Mouse (Mus musculus) hindbrain, embryonic 14.5 days (tissue): ENCODE data around the gene Acad12. TPM values are rescaled to one million over a fixed set of nuclear protein-coding genes. Genes with fewer than 3 reads are reported as not detected.
"Not testable (repeated sequence)": the region's sequence is repeated elsewhere in the genome, so short reads cannot be mapped to it uniquely, and the experiment has no call there.

ENCODE experiments used
- ATAC-seq: fragments of 200-750 bp; cut with Nextera tagmentation; 2 replicates; pipeline ENCODE4 v1.8.0; 2017; ENCODE audit warnings: moderate number of reproducible peaks, mild to moderate bottlenecking, moderate TSS enrichment, moderate library complexity; ENCODE audit not compliant: low FRiP score
- DNase-seq: peaks from one replicate; pipeline ENCODE4 v3.0.0-alpha.2; 2015; ENCODE audit warnings: low spot score
- H3K27ac ChIP-seq: fragments of 300-500 bp; sonication (generic); 2 replicates; pipeline ENCODE4 v1.5.1; 2014; ENCODE audit warnings: mild to moderate bottlenecking, moderate library complexity
- H3K27me3 ChIP-seq: fragments of 300-500 bp; sonication (generic); 2 replicates; pipeline ENCODE4 v1.6.1; 2014; ENCODE audit warnings: mild to moderate bottlenecking, low read length, mixed read lengths; ENCODE audit not compliant: control insufficient read depth, insufficient read depth
- H3K36me3 ChIP-seq: fragments of 300-500 bp; sonication (generic); replicated peaks from 2 replicates; pipeline ENCODE4 v1.6.1; 2014; ENCODE audit not compliant: control insufficient read depth, insufficient read depth
- H3K4me1 ChIP-seq: fragments of 300-500 bp; sonication (generic); replicated peaks from 2 replicates; pipeline ENCODE4 v1.6.1; 2014; ENCODE audit warnings: antibody characterized with exemption, low read length, mixed read lengths; ENCODE audit not compliant: control insufficient read depth, insufficient read depth
- H3K4me2 ChIP-seq: fragments of 300-500 bp; sonication (generic); replicated peaks from 2 replicates; pipeline ENCODE4 v1.6.1; 2014; ENCODE audit warnings: mild to moderate bottlenecking, moderate library complexity
- H3K4me3 ChIP-seq: fragments of 300-500 bp; sonication (generic); replicated peaks from 2 replicates; pipeline ENCODE4 v1.5.1; 2014; ENCODE audit warnings: mild to moderate bottlenecking, low read length
- H3K9ac ChIP-seq: fragments of 300-500 bp; sonication (generic); 2 replicates; pipeline ENCODE4 v1.6.1; 2014
- H3K9me3 ChIP-seq: fragments of 300-500 bp; sonication (generic); 2 replicates; pipeline ENCODE4 v1.6.1; 2016; ENCODE audit warnings: low read length; ENCODE audit not compliant: control insufficient read depth
- WGBS: fragments of 180-500 bp; shearing (Covaris S2); extraction: QIAGEN DNeasy Blood & Tissue Kit; methylation state at CpG from one replicate; pipeline ENCODE4 v1.1.7; 2014; 5-methylcytosine and 5-hydroxymethylcytosine counted together
- polyA plus RNA-seq: library from polyadenylated mRNA; unstranded; fragments of >200 nt; fragmentation: Nextera tagmentation; extraction: Ambion mirVana; gene quantifications from 2 replicates; pipeline ENCODE4 v1.2.1, GENCODE M21; 2014

Gene Acad12
- polyA plus RNA-seq, 1 experiment from 2014 or later = 1.5 TPM

DNA sequence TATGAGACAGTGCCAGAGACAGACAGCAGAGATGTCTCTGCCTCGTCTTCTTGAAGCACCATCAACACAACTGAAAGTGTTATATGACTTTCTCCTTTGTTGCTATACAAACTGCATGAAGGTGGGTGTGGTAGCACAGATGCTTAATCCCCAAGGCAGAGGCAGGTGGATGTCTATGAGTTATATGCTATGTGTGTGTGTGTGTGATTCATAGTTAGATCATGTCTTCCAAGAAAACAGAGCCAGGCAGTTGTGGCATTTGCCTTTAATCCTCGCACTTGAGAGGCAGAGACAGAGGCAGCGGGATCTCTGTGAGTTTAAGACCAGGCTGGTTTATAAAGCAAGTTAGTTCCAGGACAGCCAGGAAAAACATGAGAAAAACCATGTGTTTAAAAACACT is 4.5 kb upstream of the Acad12 start:
- Histone ChIP-seq H3K36me3 (no peaks in the 10 kb centered on the region), H3K4me2 (no peak overlapping the region), H3K9me3 (no peaks in the 10 kb centered on the region), H3K9ac (no peak overlapping the region), H3K27ac (no peak overlapping the region), H3K27me3 (no peaks in the 10 kb centered on the region), H3K4me1 (peaks cover 8% of the 10 kb centered on the region), H3K4me3 (no peak overlapping the region)
- 89% methylated on average over 3 of the region's 3 CpGs for WGBS
- ATAC-seq = no peak
- DNase-seq = no peak

- H3K36me3 ChIP-seq = no peaks in the 10 kb centered on the region
- peaks cover 8% of the 10 kb centered on the region for H3K4me1 ChIP-seq
- no peak overlapping the region for H3K4me2 ChIP-seq
- H3K9me3 ChIP-seq = no peaks in the 10 kb centered on the region
- ATAC-seq (no peak), DNase-seq (no peak)
- H3K9ac ChIP-seq = no peak overlapping the region
- 95% methylated on average over 5 of the region's 5 CpGs for WGBS
- H3K27me3 ChIP-seq = no peaks in the 10 kb centered on the region
- no peak overlapping the region for H3K4me3 ChIP-seq
- H3K27ac ChIP-seq = no peak overlapping the region
Observed at GRCm38 (mm10) chr5:121621102-121621501, 2.4 kb upstream of the Acad12 start.

DNA sequence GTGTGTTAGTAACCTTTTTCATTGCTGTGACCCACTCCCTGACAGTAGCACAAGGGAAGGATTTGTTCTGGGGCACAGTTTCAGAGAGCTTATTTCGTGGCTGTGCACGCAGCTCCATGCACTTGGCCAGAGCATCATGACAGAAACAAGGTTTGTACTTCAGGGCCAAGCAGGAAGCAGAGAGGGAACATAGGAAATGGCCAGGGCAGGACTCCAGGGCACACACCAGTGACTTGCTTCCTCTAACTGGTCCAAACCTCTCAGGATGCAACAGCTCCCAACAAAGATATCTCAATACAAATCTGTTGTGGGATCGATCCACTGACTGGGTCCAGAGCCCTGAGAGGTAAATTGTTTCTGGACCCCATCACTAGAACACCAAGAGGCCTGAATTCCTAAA is 3.8 kb downstream of the Acad12 start:
- not testable (repeated sequence) for H3K27ac ChIP-seq, H3K4me1 ChIP-seq, H3K4me3 ChIP-seq, H3K4me2 ChIP-seq, H3K9me3 ChIP-seq, H3K9ac ChIP-seq, ATAC-seq, H3K27me3 ChIP-seq, DNase-seq, H3K36me3 ChIP-seq
- 82% methylated on average over 3 of the region's 3 CpGs for WGBS

- WGBS = 86% methylated on average over 6 of the region's 6 CpGs
- ATAC-seq = no peak
Observed at GRCm38 (mm10) chr5:121612036-121612435, 6.7 kb downstream of the Acad12 start.

GRCm38 (mm10) chr5:121609556-121610135 is 9.1 kb downstream of the Acad12 start:
- H3K36me3 ChIP-seq, ATAC-seq, DNase-seq, H3K9ac ChIP-seq, H3K4me2 ChIP-seq, H3K4me3 ChIP-seq, H3K27me3 ChIP-seq, H3K9me3 ChIP-seq, H3K4me1 ChIP-seq, H3K27ac ChIP-seq: not testable (repeated sequence)
- WGBS = 51% methylated on average over 6 of the region's 8 CpGs

More at GRCm38 (mm10) chr5:121612036-121612435, 6.7 kb downstream of the Acad12 start:
- no peaks in the 10 kb centered on the region for H3K27me3 ChIP-seq
- H3K4me2 ChIP-seq = no peak overlapping the region
- H3K4me3 ChIP-seq = no peak overlapping the region
- no peak for DNase-seq
- H3K9me3 ChIP-seq = no peaks in the 10 kb centered on the region
- no peaks in the 10 kb centered on the region for H3K4me1 ChIP-seq
- H3K36me3 ChIP-seq = no peaks in the 10 kb centered on the region
- no peak overlapping the region for H3K27ac ChIP-seq
- no peak overlapping the region for H3K9ac ChIP-seq

DNA sequence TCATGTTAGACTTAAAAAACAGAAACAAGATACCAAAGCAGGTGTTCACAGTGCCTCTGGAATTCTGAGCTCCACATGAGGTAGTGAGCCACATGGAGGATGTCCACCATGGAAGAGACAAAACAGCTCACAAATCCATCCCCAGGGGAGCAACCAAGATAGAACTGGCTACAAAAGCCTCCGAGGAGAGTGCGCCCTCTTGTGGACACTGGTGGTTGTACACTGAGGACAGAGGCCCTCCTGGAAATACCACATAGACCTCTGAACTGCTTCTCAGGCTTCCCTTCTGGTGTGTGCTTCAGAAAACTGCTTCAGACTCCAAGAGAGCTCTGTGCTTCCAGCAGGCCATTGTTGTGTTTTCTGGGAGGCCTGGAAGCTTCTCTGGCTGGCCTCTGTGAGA is 12.6 kb downstream of the Acad12 start:
- ATAC-seq = no peak

DNA sequence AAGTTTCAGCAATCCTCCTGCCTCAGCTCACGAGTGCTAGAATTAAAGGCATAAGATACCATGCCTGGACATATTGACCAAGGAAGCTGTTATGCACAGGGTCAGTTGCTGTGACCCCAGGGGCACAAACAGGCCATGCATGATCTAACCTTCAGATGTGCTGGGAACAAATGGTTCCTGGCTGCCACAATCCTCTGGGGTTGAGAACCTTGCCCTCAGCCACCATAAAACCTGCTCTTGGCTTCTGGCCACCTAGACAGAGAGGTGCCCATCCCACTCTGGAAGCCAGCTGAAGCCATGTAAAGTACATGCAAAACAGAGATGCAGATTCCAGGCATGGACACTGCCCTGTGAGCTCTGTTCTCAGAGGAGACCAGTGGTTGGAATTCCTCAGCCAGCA is 14.9 kb downstream of the Acad12 start:
- not testable (repeated sequence) for H3K27me3 ChIP-seq, DNase-seq, H3K27ac ChIP-seq, H3K9me3 ChIP-seq, H3K4me1 ChIP-seq, H3K4me3 ChIP-seq, H3K4me2 ChIP-seq, H3K36me3 ChIP-seq, H3K9ac ChIP-seq, ATAC-seq
- WGBS = 76% methylated on average over 1 of the region's 1 CpGs

More for the DNA sequence above, 12.6 kb downstream of the Acad12 start:
- Histone ChIP-seq H3K9me3 (no peaks in the 10 kb centered on the region), H3K27me3 (no peaks in the 10 kb centered on the region), H3K4me2 (no peak overlapping the region), H3K27ac (no peak overlapping the region), H3K4me1 (no peaks in the 10 kb centered on the region), H3K9ac (no peak overlapping the region), H3K4me3 (no peak overlapping the region), H3K36me3 (no peaks in the 10 kb centered on the region)
- DNase-seq = peak; percentile 74
- 0% methylated on average over 2 of the region's 2 CpGs for WGBS

DNA sequence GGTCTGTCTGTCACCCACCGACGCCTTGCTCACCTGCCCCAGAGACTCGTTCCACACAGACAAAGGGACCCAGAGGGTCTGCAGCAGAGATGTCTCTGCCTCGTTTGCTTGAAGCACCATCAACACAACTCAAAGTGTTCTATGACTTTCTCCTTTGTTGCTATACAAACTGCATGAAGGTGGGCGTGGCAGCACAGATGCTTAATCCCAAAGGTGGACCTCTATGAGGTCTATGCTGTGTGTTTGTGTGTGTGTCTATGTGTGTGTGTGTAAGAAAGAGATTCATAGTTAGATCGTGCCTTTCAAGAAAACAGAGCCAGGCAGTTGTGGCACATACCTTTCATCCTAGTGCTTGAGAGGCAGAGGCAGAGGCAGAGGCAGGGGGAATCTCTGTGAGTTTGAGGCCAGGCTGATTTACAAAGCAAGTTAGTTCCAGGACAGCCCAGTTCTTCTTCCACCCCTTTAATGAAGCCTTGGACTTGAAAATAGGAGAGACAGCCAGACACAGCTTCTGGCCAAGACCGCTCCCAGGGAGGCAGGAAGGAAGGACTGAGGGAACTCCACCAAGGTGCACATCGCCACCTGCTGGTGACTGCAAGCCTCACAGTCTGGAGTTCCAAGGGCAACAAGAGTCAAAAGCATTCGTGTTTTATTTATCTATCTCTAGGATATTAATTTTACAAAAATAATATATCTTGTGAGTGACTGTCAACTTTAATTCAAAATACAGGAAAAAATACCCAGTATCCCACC is 17.0 kb downstream of the Acad12 start:
- Histone ChIP-seq H3K27me3 (no peaks in the 10 kb centered on the region), H3K36me3 (no peaks in the 10 kb centered on the region), H3K4me2 (no peak overlapping the region), H3K9me3 (no peaks in the 10 kb centered on the region), H3K27ac (no peak overlapping the region), H3K9ac (no peak overlapping the region), H3K4me3 (no peak overlapping the region), H3K4me1 (no peaks in the 10 kb centered on the region)
- DNase-seq (peak; percentile 87), ATAC-seq (no peak)
- 31% methylated on average over 9 of the region's 9 CpGs for WGBS

- H3K4me2 ChIP-seq = no peak overlapping the region
- no peak overlapping the region for H3K4me3 ChIP-seq
- no peaks in the 10 kb centered on the region for H3K9me3 ChIP-seq
- no peaks in the 10 kb centered on the region; the same call in 1 of the 2 replicates for H3K4me1 ChIP-seq
- no peak overlapping the region for H3K27ac ChIP-seq
- DNase-seq (no peak), ATAC-seq (no peak)
- no peaks in the 10 kb centered on the region for H3K36me3 ChIP-seq
- no peaks in the 10 kb centered on the region for H3K27me3 ChIP-seq
- WGBS = 66% methylated on average over 13 of the region's 13 CpGs
- no peak overlapping the region for H3K9ac ChIP-seq
Observed at GRCm38 (mm10) chr5:121598871-121599610, 19.7 kb downstream of the Acad12 start.
